Mouse (Mus musculus): Measurements from ENCODE around the gene Cyp4a32.

DNA sequence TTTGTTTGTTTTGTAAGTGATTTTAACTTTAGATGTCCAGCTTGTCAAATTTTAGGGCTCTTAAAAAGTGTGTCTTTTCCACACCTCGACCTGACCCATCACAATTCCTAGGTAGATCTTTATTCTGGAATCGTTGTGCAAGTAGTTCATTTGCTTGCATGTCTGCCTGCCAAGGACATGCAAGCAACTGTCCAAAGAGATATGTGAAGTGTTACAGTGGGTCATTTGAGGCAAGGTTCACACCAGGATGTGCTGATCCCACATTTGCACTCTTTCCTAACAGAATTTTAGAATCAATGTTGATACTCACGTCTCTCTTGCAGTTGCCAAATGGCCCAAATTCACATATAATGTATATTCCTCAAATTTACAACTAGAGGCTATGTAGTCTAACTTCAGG is 25.5 kb upstream of the Cyp4a32 start:
- no peak for TF ChIP-seq CTCF (IDR thresholded peaks at IDR 0.05; ENCODE audit: extremely low read depth, insufficient read length, insufficient replicate concordance, low read depth, low read length)
- no peak for TF ChIP-seq POLR2A (IDR thresholded peaks at IDR 0.05; ENCODE audit: low read depth, low read length)
